Mouse (Mus musculus) leukemia stem cell, adult 10-12 weeks (primary cell): Measurements from ENCODE around the gene Etfbkmt. TPM values are rescaled to one million over a fixed set of nuclear protein-coding genes. Genes with fewer than 3 reads are reported as not detected.

Experiments used
- polyA plus RNA-seq: library from polyadenylated mRNA; stranded (reverse); fragments of >175 nt; gene quantifications from 2 replicates; pipeline ENCODE4 v1.2.3, GENCODE M21; 2012; ENCODE audit warnings: low replicate concordance

The Etfbkmt gene
- 0.61 TPM in 1 of 2 replicates, not detected in the other for polyA plus RNA-seq

DNA sequence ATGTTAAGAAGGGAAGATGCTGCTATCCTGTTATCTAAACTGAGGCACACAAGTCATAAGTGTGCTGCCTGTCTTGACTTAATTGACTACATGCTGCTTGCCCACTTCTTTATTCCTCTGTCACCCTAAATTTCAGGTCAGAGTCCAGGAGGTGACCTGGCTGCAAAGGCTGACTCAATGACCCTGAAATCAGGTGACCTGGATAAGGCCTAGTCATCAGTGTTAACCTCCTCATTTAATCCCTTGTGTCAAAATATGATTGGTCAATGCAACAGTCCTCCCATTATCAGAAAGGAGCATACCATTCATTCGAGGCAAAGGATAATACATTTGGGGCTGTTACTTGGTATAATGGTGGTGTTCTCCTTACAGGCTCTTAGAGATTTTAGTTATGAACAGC lies at the start of gene Etfbkmt:
Etfbkmt (plus strand) TSS at position 379 of the 400 bp plus-strand sequence.

DNA sequence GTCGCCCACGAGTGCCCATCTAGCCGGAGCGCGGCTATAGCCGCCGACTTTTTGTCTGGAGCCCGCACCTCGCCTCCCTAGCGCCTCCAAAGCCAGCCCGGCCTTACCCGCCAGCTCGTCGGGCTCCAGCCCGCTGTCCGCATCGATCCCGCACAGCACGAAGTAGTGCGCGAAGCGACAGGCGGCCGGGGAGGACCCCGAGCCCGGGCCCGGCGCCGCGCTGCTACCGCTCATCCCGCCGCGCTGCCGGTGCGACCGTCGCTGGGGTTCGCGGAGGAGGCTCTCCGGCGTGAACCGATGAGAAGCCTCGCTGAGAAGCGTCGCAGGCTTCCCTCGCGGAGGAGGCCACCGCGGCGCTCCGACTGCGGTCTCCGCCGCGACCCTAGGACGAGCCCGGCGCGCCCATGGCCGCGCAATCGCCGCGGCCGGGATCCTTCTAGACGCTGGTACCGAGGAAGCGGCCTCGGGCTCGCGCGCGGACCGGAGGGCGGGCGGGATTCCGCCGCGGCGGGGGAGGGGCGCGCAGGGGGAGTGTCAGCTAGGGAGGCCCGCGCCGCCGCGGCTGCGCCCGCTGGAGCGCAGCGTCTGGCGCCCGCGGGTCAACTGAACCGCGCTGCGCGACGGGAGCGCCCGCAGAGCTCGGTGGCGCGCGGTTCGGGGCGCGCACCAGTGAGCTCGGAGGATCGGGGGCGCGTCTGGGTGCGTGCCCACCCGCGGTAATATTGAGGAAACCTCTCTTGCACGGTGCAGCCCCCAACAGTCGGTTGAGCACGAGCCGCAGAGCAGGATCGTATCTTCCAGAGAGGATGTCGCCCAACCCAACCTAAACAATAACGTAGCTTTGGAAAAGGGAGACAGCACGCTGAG lies 38.3 kb upstream of the Etfbkmt start, which contains the start of gene Dennd5b:
Dennd5b (minus strand) TSS at position 605 of the 867 bp plus-strand sequence.

DNA sequence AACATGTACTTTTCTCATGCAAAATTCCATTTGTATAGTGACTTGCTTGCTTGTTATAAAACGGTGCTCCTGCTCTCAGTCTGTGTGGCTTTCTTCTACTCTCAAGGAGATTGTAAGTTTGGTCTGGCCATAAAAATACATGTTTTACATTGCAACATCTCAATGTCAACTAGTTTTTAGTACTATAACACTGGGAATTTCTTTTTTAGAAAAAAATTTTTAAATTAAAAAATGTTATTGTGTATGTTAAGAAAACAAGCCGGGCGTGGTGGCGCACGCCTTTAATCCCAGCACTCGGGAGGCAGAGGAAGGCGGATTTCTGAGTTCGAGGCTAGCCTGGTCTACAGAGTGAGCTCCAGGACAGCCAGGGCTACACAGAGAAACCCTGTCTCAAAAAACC lies 9.8 kb upstream of the Etfbkmt start, which contains the start of gene Gm10203:
Gm10203 (plus strand) TSS at position 301 of the 400 bp plus-strand sequence.

DNA sequence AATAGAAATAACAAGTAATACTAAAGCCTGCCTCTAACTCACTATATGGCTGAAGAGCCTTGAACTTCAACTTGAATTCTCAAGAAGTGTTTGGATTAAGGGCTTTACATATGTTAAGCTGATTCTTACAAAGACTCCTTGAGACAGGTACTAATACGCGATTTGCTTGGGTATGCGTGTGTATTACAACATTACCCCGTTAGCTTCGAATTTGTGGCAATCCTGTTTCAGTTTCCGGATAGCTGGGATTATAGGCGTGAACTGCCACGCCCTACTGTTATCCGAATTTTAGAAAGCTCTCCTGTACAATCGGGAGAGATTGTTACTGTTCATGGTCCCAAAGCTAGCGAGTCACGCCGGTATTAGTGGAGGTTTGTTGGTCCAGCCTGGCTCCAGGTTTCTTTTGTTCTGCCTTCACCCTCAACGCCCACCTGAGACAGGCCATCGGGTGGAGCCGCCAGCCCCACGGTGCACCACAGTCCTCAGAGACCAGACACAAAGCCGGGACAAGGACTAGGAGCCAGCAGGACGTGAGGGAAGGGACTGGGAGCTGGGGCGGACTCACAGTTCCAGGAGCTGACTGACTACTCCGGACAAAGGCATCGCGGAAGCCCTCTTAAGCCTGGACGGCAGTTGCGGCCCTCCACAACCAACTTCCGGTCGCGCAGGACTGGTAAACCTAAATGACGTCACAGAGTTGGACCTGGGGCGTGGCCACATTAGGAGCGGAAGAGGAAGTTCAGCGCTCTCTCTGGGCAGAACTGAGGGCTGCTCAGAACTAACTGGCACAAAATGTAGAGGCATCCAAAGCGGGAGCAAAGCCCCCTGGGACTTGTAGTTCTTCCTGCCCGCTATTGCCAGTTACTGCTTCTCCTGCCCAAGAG lies 48.6 kb downstream of the Etfbkmt start, which contains the start of gene Amn1:
Amn1 (minus strand) TSS at position 672 of the 884 bp plus-strand sequence.

Other genes with a start within 250 kb of the Etfbkmt start
- 3.6 and 3.8 TPM in 2 replicates for gene Caprin2, start 243.6 kb upstream of the Etfbkmt start, polyA plus RNA-seq
- 1.4 and 19.9 TPM in 2 replicates for gene Sinhcaf, start 193.4 kb upstream of the Etfbkmt start, polyA plus RNA-seq
- 3.7 and 5.3 TPM in 2 replicates for gene Dennd5b, start 38.2 kb upstream of the Etfbkmt start, polyA plus RNA-seq
- not detected in 2 replicates for gene Gm10203, start 9.7 kb upstream of the Etfbkmt start, polyA plus RNA-seq
- gene Amn1, start 48.9 kb downstream of the Etfbkmt start, polyA plus RNA-seq, result 0.98 and 2.9 TPM in 2 replicates
- gene Resf1, start 169.6 kb downstream of the Etfbkmt start, polyA plus RNA-seq, result 8.6 and 21.6 TPM in 2 replicates